ENCODE assay signal across 28 mouse cellular contexts in the genomic region with DNA sequence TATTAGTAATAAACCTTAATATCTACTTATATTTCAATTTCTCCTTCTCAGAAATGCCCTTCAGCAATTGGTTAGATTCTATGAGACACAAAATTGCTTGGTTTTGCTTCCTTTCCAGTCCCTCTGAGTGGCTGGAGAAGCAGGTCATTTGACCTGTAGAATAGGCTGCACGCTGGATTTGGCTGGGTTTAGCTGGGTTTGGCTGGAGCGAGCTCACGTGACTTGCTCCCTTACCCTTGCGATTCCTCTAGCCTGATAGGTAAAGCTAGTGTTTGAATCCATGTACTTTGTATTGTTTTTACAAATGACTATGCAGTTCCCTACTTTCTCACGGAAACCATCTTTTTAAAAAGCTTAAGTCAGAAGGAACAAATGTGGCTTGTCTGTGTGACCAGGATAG.
DNase-seq lines count a peak whose midpoint lies in the region; ATAC-seq and TF ChIP-seq lines count a peak whose summit lies in the region.
"Had no signal": no experiment of that assay in that cellular context is flagged by ENCODE, and none has a peak within 500 bp of the region (broad histone marks: within the 10 kb centered on the region; RNA-seq: fewer than 3 reads in every experiment).

No protein-coding gene starts in this region.

- TF ChIP-seq POLR2A in kidney, adult 2 months (IDR thresholded peaks at IDR 0.05; ENCODE audit: low read depth, low read length), result no peak
- TF ChIP-seq POLR2A in lung, adult 2 months (IDR thresholded peaks at IDR 0.05; ENCODE audit: borderline replicate concordance, extremely low read depth, low read depth, low read length), result no peak

- 57% methylated on average over 5 of the region's 5 CpGs for WGBS in kidney, adult 2 months
- WGBS in embryonic facial prominence, embryonic 14.5 days, result 64% methylated on average over 5 of the region's 5 CpGs
- 86% methylated on average over 5 of the region's 5 CpGs for WGBS in lung, adult 2 months

- H3K4me2 ChIP-seq in embryonic facial prominence, embryonic 14.5 days (ENCODE audit: low read depth, low read length), result no peak overlapping the region
- H3K4me2 ChIP-seq: heart, embryonic 11.5 days; hindbrain, embryonic 15.5 days; liver, embryonic 11.5 days had no signal

- H3K27me3 ChIP-seq in kidney, adult 2 months (replicated peaks; ENCODE audit: control insufficient read depth, insufficient read depth, low read length), result no peaks in the 10 kb centered on the region
- no peaks in the 10 kb centered on the region for H3K27me3 ChIP-seq in embryonic facial prominence, embryonic 14.5 days (replicated peaks; ENCODE audit: control insufficient read depth, insufficient read depth, low read length)
- H3K27me3 ChIP-seq: hindbrain, embryonic 15.5 days; intestine, embryonic 15.5 days; Patski had no signal

- H3K9ac ChIP-seq in embryonic facial prominence, embryonic 14.5 days (ENCODE audit: low read depth, low read length), result no peak overlapping the region
- H3K9ac ChIP-seq: hindbrain, embryonic 15.5 days; intestine, embryonic 15.5 days; liver, postnatal 0 days had no signal

- no peak; the same call in 1 of the 2 replicates for ATAC-seq in embryonic facial prominence, embryonic 14.5 days (ENCODE audit: low read depth)
- ATAC-seq: activated CD4-positive, CD25-positive, alpha-beta regulatory T cell, adult 4 months; CD4-positive, CD25-positive, alpha-beta regulatory T cell, adult 4 months; forebrain, embryonic 16.5 days; liver, postnatal 0 days; midbrain, embryonic 16.5 days; Patski had no signal

- no peak overlapping the region for H3K4me3 ChIP-seq in kidney, adult 2 months (ENCODE audit: insufficient read depth, low read depth, low read length)
- H3K4me3 ChIP-seq in embryonic facial prominence, embryonic 14.5 days (ENCODE audit: low read depth, low read length), result no peak overlapping the region
- no peak overlapping the region for H3K4me3 ChIP-seq in lung, adult 2 months (replicated peaks; ENCODE audit: extremely low read depth, low read depth, low read length)
- H3K4me3 ChIP-seq: forebrain, embryonic 10.5 days; hindbrain, embryonic 15.5 days; intestine, embryonic 15.5 days; limb, embryonic 10.5 days; midbrain, embryonic 10.5 days; myocyte had no signal

- peak overlapping the region; percentile 71 for H3K27ac ChIP-seq in kidney, adult 2 months (ENCODE audit: insufficient read depth, low read depth, low read length)
- H3K27ac ChIP-seq in embryonic facial prominence, embryonic 14.5 days (replicated peaks; ENCODE audit: low read depth, low read length), result peak overlapping the region; percentile 6; the same call in 1 of the 2 replicates
- H3K27ac ChIP-seq: forebrain, embryonic 10.5 days; hindbrain, embryonic 15.5 days; limb, embryonic 10.5 days; midbrain, embryonic 10.5 days had no signal

- TF ChIP-seq CTCF in kidney, adult 2 months (conservative IDR thresholded peaks at IDR 0.05; ENCODE audit: insufficient read depth, insufficient read length, low read depth, low read length), result no peak
- no peak for TF ChIP-seq CTCF in lung, adult 2 months (IDR thresholded peaks at IDR 0.05; ENCODE audit: insufficient read depth, low read length)

- H3K4me1 ChIP-seq in kidney, adult 2 months (ENCODE audit: control insufficient read depth, insufficient read depth, low read length), result peaks cover 10% of the 10 kb centered on the region
- peaks cover 3% of the 10 kb centered on the region; the same call in 1 of the 2 replicates for H3K4me1 ChIP-seq in embryonic facial prominence, embryonic 14.5 days (ENCODE audit: control insufficient read depth, insufficient read depth, low read length)
- H3K4me1 ChIP-seq in lung, adult 2 months (ENCODE audit: control insufficient read depth, insufficient read depth, low read length), result no peaks in the 10 kb centered on the region
- H3K4me1 ChIP-seq: forebrain, embryonic 10.5 days; hindbrain, embryonic 15.5 days; intestine, embryonic 15.5 days; midbrain, embryonic 10.5 days had no signal

- no peaks in the 10 kb centered on the region for H3K36me3 ChIP-seq in kidney, adult 2 months (ENCODE audit: control insufficient read depth, insufficient read depth, low read length)
- no peaks in the 10 kb centered on the region for H3K36me3 ChIP-seq in embryonic facial prominence, embryonic 14.5 days (ENCODE audit: control insufficient read depth, insufficient read depth, low read length)
- H3K36me3 ChIP-seq: forebrain, embryonic 10.5 days; G1E; hindbrain, embryonic 15.5 days; intestine, embryonic 15.5 days; limb, embryonic 10.5 days; midbrain, embryonic 10.5 days had no signal

- DNase-seq in cerebellum, postnatal 14 days, result peak; percentile 11 to 14
- no peak for DNase-seq in cerebellum, adult 8-10 months
- peak; percentile 77 for DNase-seq in kidney, adult 2 months
- no peak for DNase-seq in kidney, postnatal 4 days
- peak; percentile 40 for DNase-seq in embryonic facial prominence, embryonic 14.5 days (ENCODE audit: low spot score)
- peak; percentile 66 for DNase-seq in yolk sac, embryonic 10.5 days (ENCODE audit: low spot score)
- no peak for DNase-seq in lung, adult 2 months
- no peak for DNase-seq in thymus, postnatal 4 days
- DNase-seq: adrenal gland, adult 8-10 months; cerebellum, adult 18-20 months; gastrocnemius, postnatal 36 days; liver, postnatal 0 days; lung, postnatal 10 days; right cerebral cortex, postnatal 4 days had no signal

- H3K9me3 ChIP-seq in embryonic facial prominence, embryonic 14.5 days (ENCODE audit: control insufficient read depth, low read length), result no peaks in the 10 kb centered on the region
- H3K9me3 ChIP-seq: forebrain, embryonic 10.5 days; G1E; hindbrain, embryonic 15.5 days; intestine, embryonic 15.5 days; limb, embryonic 10.5 days; midbrain, embryonic 10.5 days had no signal

Comparison
In these comparisons a context has a peak if more than half of its experiments do, and no peak if none do; other contexts are left out.
1. DNase-seq: peak in cerebellum, postnatal 14 days (2 of 2), kidney, adult 2 months (single experiment), embryonic facial prominence, embryonic 14.5 days (single experiment) and yolk sac, embryonic 10.5 days (single experiment); none in cerebellum, adult 8-10 months (single experiment), kidney, postnatal 4 days (0 of 2), lung, adult 2 months (single experiment) and thymus, postnatal 4 days (single experiment).